Mouse (Mus musculus): ENCODE data around the gene Ubash3a.

DNA sequence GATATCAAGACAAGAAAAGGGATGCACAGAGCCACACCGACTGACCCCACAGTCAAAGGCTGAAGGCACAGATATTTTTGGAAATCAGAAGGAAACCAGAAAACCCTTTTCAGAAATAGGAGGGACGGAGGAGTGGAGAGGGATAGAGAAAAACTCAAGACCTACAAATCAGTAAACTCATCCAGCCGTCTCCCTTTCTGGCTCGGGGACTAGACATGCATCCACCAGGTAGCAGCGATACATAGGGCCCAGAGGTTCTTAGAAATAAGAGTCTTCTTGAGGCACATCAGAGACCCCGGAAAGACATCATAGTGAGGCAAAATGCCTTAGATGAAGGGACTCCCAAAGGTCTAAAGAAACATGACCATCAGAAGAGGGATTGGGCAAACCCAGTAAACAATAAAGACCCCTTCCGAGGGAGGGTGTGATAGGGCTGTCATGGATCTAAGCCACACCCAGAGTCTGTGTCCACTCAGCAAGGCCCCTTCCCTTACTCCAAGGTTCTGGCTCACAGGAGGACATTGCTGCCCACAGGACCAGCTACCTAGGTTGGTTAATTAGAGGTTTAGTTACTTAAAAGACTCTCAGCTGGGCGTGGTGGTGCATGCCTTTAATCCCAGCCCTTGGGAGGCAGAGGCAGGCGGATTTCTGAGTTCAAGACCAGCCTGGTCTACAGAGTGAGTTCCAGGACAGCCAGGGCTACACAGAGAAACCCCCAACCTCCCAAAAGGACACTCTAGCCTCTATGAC lies 64.9 kb downstream of the Ubash3a start:
- TF ChIP-seq MAFK (IDR thresholded peaks at IDR 0.05; ENCODE audit: insufficient read depth, low read depth, low read length) = no peak
- no peak for TF ChIP-seq HCFC1 (IDR thresholded peaks at IDR 0.05; ENCODE audit: borderline replicate concordance, insufficient read depth, low read length)

All from ES-E14 (cell line).